Mouse (Mus musculus) lung, adult 2 months (tissue): ENCODE data around the gene Nmnat2. TPM values are rescaled to one million over a fixed set of nuclear protein-coding genes. Genes with fewer than 3 reads are reported as not detected.

Source experiments
- DNase-seq: peaks from one replicate; pipeline ENCODE4 v3.0.0; 2022
- H3K4me1 ChIP-seq: fragments of 200-500 bp; 2 replicates; pipeline ENCODE4 v1.6.1; 2011; ENCODE audit warnings: low read length; ENCODE audit not compliant: control insufficient read depth, insufficient read depth
- H3K4me3 ChIP-seq: fragments of 200-500 bp; replicated peaks from 2 replicates; pipeline ENCODE3; 2011; ENCODE audit warnings: low read depth, mild to moderate bottlenecking, control low read depth, low read length; ENCODE audit errors: extremely low read depth
- CTCF ChIP-seq: fragments of 200-500 bp; IDR thresholded peaks from 2 replicates; pipeline ENCODE4 v1.5.1; 2011; ENCODE audit warnings: mild to moderate bottlenecking, low read length, control low read depth; ENCODE audit not compliant: insufficient read depth
- POLR2A ChIP-seq: fragments of 200-500 bp; IDR thresholded peaks from 2 replicates; pipeline ENCODE4 v1.6.1; 2011; ENCODE audit warnings: low read depth, mild to moderate bottlenecking, control low read depth, low read length, borderline replicate concordance; ENCODE audit errors: extremely low read depth
- WGBS: fragments of 180-500 bp; shearing (Covaris S2); methylation state at CpG from one replicate; pipeline ENCODE4 v1.1.7; 2018; 5-methylcytosine and 5-hydroxymethylcytosine counted together
- polyA plus RNA-seq: library from polyadenylated mRNA; depleted of rRNA; stranded (reverse); fragments of >200 nt; gene quantifications from 2 replicates; pipeline ENCODE4 v1.2.3, GENCODE M21; 2012

Nmnat2 gene
- polyA plus RNA-seq, 1 experiment, result 7.6 TPM

DNA sequence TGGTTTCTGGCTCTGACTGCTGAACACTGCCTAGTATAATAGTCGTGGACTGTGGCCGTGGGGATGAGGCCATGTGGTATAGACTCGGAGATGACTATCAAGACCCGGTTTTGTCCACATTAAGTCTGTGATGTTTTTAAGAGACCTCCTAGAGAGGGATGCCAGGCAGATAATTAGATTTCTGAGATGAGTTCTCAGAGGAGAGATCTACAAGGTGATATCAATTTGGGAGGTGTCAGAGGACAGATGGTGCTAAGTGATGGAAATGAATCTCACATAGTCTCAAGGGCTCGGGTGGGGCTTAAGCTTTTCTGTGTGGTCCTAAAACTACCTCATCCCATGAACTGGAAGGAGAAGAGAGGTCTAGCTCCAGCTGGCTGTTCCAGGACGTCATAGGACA, 88.5 kb downstream of the Nmnat2 start:
- TF ChIP-seq CTCF, result no peak
- TF ChIP-seq POLR2A, result no peak
- WGBS, result 62% methylated on average over 6 of the region's 6 CpGs
- H3K4me3 ChIP-seq, result no peak overlapping the region
- no peak for DNase-seq
- H3K4me1 ChIP-seq, result peaks cover under 1% of the 10 kb centered on the region

DNA sequence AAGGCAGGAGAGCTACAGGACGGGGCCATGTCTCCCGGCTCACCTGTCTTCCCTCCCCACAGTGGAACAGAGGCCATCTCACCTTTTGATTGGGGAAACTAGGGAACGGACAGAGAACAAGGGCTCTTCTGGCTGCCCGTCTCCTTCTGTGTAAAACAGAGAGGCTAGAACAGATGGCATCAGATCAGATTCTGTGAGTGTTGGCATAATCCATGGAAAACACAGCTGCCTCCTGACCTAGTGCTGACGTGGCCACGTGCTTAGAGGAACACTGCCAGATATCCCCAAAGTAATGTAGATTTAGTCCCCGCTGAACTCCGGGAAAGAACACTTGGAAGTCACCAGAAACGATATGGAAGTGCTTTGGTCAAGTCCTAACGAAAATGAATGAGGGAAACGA, 90.6 kb downstream of the Nmnat2 start:
- 53% methylated on average over 11 of the region's 11 CpGs for WGBS
- TF ChIP-seq CTCF, result no peak
- TF ChIP-seq POLR2A, result no peak
- peaks cover 5% of the 10 kb centered on the region for H3K4me1 ChIP-seq
- no peak for DNase-seq
- no peak overlapping the region for H3K4me3 ChIP-seq

DNA sequence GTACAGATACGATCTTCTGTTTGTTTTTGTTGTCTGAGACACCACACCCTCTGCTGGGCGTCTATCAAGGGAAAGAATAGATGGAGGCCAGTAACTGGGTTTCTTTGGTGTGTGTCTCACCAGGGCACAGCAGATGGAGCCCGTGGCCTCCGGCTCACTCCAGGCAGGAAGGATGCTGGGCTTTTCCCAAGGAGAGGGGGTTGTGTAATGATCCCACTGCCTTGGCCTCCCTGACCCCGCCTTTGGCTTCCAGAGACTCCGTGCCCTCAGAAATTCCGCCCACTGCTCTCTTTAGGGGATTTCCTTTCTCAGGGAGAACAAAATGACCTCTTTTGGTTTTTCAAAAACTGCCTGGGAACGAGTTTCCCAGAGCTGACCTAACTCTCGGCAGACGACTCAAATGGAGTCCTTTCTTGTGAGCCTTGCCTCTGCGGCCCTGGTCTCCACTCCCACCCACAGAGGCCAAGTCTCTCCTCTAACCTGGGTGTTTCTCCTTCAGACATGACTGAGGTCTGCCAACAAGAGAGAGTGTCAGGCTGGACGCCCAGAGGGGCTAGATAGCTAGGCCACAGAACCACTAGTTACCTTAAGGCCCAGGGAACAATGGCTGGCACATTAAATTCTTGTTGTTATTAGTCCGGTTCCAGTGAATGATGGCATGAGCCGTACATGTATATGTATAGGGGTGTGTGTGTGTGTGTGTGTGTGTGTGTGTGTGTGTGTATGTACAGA, 93.5 kb downstream of the Nmnat2 start:
- Histone ChIP-seq H3K4me3 (no peak overlapping the region), H3K4me1 (peaks cover 5% of the 10 kb centered on the region)
- TF ChIP-seq POLR2A (no peak), CTCF (peak; percentile 52; the same call in 1 of the 2 replicates)
- peak; percentile 39 for DNase-seq
- 37% methylated on average over 14 of the region's 14 CpGs for WGBS

DNA sequence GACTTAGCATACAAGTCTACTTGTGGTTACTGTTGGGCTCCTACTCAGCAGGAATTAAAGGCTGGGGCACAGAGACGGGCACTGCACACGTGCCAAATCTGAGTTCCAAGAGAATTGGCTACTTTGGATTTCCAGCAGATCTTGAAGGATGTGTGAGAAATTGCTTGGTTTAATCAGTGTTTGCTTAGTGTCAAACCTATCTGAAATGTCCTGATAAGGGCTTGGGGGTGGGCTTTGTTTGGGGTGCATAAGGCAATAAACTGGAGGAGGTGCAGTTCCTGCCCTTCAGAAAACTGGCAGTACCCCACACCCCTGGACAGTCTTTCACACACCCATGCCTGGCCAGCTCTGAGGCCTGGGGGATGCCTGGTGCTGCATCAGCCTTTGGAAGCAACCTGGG, 94.7 kb downstream of the Nmnat2 start:
- H3K4me3 ChIP-seq, result no peak overlapping the region
- TF ChIP-seq POLR2A (no peak), CTCF (no peak)
- WGBS, result 55% methylated on average over 2 of the region's 2 CpGs
- peaks cover 5% of the 10 kb centered on the region for H3K4me1 ChIP-seq
- no peak for DNase-seq

DNA sequence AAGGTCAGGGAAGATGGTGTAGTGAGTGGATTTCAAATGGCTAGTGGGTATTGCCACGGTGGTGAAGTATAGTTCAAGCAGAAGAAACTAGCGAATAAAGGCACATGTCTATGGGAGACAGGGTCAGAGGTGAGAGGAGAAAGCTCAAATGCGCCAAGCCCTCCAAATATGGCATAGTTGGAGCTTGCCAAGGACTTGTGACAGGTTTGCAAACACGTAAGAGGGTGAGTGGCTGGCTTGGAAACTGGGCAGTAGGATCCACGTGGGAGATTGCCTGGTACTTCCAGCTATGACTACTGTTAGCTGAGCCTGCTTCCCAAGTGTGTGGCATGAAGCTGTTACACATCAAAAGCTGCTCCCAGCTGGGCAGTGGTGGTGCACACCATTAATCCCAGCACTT, 96.7 kb downstream of the Nmnat2 start:
- 52% methylated on average over 5 of the region's 5 CpGs for whole genome bisulfite sequencing
- TF ChIP-seq CTCF, result no peak
- TF ChIP-seq POLR2A, result no peak
- H3K4me1 ChIP-seq, result peaks cover 5% of the 10 kb centered on the region
- no peak overlapping the region for H3K4me3 ChIP-seq
- no peak for DNase-seq

DNA sequence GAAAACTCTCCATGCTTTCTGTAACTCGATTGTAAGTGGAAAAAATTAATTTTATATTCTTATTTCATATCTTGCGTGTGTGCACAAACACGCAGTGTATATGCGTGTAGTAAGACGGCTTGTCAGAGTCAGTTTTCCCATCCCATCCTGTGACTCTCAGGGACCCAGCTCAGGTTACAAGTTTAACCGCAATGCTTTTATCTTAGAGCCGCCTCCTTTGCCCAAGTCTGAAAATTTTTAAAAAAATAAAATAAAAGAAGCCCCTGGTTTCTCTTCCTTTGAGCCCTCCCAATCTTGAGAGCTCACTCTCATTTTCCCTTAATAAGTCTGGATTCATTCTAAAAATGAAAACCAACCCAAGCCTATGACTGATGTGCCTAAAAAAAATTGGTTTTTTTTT, 98.8 kb downstream of the Nmnat2 start:
- 69% methylated on average over 7 of the region's 7 CpGs for WGBS
- no peak for TF ChIP-seq CTCF
- no peak for TF ChIP-seq POLR2A

DNA sequence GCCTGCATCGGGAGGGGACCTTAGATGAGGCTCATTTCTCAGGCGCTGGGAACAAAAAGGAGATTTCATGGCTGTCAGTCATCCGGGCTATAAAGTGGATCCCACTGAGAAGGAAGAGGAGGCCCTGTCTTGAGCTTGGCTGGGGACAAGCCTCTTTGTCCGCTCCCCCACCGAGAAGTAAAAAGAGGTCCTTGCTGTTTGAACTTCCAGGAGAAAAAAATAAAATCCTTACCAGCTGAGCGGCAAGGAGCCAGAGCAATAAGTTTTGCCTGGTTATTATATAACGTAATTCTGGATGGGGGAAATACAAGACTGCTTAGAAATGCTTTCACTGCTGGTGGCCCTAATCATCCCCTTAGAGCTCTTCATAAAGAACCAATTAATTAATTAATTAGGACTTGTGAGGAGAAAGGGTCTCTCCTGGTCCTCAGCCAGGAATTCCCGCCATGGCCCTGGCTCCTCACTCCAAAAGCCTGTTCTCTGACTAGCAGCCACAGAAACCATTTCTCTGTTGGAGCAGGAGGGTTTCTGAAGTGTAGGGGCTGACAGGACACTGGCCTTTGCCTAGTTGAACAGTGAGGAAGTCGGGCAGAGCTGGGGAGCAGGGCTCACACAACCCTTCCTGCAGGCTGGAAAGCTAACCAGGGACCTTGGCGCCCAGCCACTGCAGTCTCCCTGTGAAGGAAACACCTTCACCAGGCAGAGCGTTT, 99.5 kb downstream of the Nmnat2 start:
- no peak for DNase-seq
- Histone ChIP-seq H3K4me1 (peaks cover 3% of the 10 kb centered on the region; the same call in 1 of the 2 replicates), H3K4me3 (no peak overlapping the region)
- WGBS, result 53% methylated on average over 11 of the region's 11 CpGs
- TF ChIP-seq CTCF (no peak), POLR2A (no peak)

More for the DNA sequence above, 98.8 kb downstream of the Nmnat2 start:
- H3K4me1 ChIP-seq, result peaks cover 3% of the 10 kb centered on the region; the same call in 1 of the 2 replicates
- H3K4me3 ChIP-seq, result no peak overlapping the region
- DNase-seq, result no peak

DNA sequence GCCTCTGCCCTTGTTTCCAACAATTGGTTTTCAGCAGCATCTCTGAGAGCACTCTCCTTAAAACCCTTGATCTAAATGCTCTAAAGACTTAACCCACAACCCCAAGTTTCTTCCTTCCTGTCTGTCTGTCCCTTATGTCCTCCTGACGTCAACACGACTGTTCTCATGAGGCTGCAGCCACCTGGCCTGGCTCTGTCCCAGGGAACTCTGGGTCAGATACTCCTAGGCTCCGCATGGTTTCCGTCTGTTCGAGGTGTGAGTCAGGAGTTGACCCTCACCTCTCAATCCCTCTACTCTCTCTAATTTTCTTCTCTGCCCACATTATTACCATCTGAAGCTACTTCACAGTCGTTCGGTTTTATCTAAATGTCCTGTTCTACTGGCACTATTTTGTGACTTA, 103.5 kb downstream of the Nmnat2 start:
- TF ChIP-seq POLR2A, result no peak
- no peak for TF ChIP-seq CTCF
- H3K4me1 ChIP-seq, result no peaks in the 10 kb centered on the region
- 70% methylated on average over 7 of the region's 7 CpGs for WGBS
- no peak overlapping the region for H3K4me3 ChIP-seq
- DNase-seq, result no peak

DNA sequence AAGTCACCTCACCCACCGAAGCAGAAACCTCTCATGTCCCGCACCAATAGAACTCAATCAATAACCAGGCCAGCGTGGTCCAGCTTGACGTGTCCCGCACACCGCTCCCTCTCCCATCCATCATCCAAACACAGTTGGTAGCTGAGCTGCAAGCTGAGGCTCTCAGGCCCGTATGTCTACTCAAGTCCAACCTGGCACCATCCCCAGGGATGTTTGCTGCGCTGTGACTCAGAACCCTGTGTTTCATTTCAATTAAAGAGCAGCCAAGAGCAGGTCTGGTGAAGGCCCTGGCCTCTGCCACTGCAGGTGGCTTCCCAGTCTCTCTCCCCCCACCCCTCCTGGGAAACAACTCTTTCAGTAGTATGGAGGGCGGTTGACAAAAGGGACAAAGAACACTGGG, 104.8 kb downstream of the Nmnat2 start:
- 85% methylated on average over 9 of the region's 9 CpGs for WGBS
- Histone ChIP-seq H3K4me1 (peaks cover under 1% of the 10 kb centered on the region), H3K4me3 (no peak overlapping the region)
- TF ChIP-seq POLR2A (no peak), CTCF (no peak)
- DNase-seq, result no peak

DNA sequence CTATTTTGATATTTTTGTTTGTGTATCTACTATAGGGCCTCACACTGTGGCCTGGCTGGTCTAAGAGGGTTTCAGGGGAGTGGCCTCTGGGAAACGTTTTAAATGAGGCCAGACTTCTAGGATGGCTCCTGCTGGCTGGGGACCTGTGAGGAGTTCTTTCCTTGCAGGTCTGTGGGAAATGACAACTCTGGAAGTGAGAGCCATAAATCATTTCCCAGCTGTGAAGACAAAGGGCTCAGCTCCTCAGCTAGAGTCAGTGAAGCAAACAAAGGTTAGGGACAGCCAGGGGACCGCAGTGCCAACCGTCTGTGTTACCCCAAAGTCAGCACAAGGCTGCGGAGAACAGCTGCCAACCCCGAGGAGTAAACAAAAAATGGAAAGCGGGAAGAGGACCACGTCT, 107.8 kb downstream of the Nmnat2 start:
- DNase-seq, result no peak
- TF ChIP-seq CTCF, result no peak
- TF ChIP-seq POLR2A, result no peak
- Histone ChIP-seq H3K4me3 (no peak overlapping the region), H3K4me1 (peaks cover 4% of the 10 kb centered on the region)
- 32% methylated on average over 7 of the region's 7 CpGs for WGBS
